Mouse (Mus musculus) hindbrain, postnatal 0 days (tissue): ENCODE results near the gene Foxm1. TPM values are rescaled to one million over a fixed set of nuclear protein-coding genes. Genes with fewer than 3 reads are reported as not detected.

Experiments used
- ATAC-seq: fragments of 200-750 bp; cut with Nextera tagmentation; 2 replicates; pipeline ENCODE4 v1.8.0; 2017; ENCODE audit warnings: mild to moderate bottlenecking, moderate TSS enrichment, moderate library complexity
- DNase-seq: peaks from one replicate; pipeline ENCODE4 v3.0.0-alpha.2; 2015; ENCODE audit warnings: low spot score
- H3K27ac ChIP-seq: fragments of 300-500 bp; sonication (generic); 2 replicates; pipeline ENCODE4 v1.5.1; 2014; ENCODE audit warnings: mild to moderate bottlenecking
- H3K27me3 ChIP-seq: fragments of 300-500 bp; sonication (generic); 2 replicates; pipeline ENCODE4 v1.6.1; 2014; ENCODE audit warnings: low read length, mixed read lengths; ENCODE audit not compliant: insufficient read depth
- H3K36me3 ChIP-seq: fragments of 300-500 bp; sonication (generic); 2 replicates; pipeline ENCODE4 v1.6.1; 2014; ENCODE audit warnings: low read length, mixed read lengths; ENCODE audit not compliant: insufficient read depth
- H3K4me1 ChIP-seq: fragments of 300-500 bp; sonication (generic); 2 replicates; pipeline ENCODE4 v1.6.1; 2014; ENCODE audit warnings: antibody characterized with exemption, low read length, mixed read lengths; ENCODE audit not compliant: insufficient read depth
- H3K4me2 ChIP-seq: fragments of 300-500 bp; sonication (generic); 2 replicates; pipeline ENCODE4 v1.6.1; 2014; ENCODE audit warnings: low read depth, mild to moderate bottlenecking, low read length, moderate library complexity, mixed read lengths
- H3K4me3 ChIP-seq: fragments of 300-500 bp; sonication (generic); 2 replicates; pipeline ENCODE4 v1.5.1; 2014; ENCODE audit warnings: low read length
- H3K9ac ChIP-seq: fragments of 300-500 bp; sonication (generic); replicated peaks from 2 replicates; pipeline ENCODE4 v1.6.1; 2014; ENCODE audit warnings: mild to moderate bottlenecking, low read length, moderate library complexity, mixed read lengths
- H3K9me3 ChIP-seq: fragments of 300-500 bp; sonication (generic); 2 replicates; pipeline ENCODE4 v1.6.1; 2016; ENCODE audit warnings: low read length, mixed read lengths
- CTCF ChIP-seq: IDR thresholded peaks from 2 replicates; pipeline ENCODE4 v1.5.1; 2016; ENCODE audit warnings: antibody characterized with exemption, control low read depth, low read depth
- WGBS: fragments of 180-500 bp; shearing (Covaris S2); extraction: QIAGEN DNeasy Blood & Tissue Kit; methylation state at CpG from one replicate; pipeline ENCODE4 v1.1.7; 2014; 5-methylcytosine and 5-hydroxymethylcytosine counted together
- polyA plus RNA-seq: library from polyadenylated mRNA; unstranded; fragments of >200 nt; fragmentation: Nextera tagmentation; extraction: Ambion mirVana; gene quantifications from 2 replicates; pipeline ENCODE4 v1.2.1, GENCODE M21; 2015
- total RNA-seq: library from RNA; depleted of rRNA; stranded (reverse); fragments of >200 nt; gene quantifications from 2 replicates; pipeline ENCODE4 v1.2.3, GENCODE M21; 2014; rRNA removed

Gene Foxm1
- total RNA-seq = 9.7 and 14.4 TPM in 2 replicates
- polyA plus RNA-seq = 7.2 and 7.5 TPM in 2 replicates

DNA sequence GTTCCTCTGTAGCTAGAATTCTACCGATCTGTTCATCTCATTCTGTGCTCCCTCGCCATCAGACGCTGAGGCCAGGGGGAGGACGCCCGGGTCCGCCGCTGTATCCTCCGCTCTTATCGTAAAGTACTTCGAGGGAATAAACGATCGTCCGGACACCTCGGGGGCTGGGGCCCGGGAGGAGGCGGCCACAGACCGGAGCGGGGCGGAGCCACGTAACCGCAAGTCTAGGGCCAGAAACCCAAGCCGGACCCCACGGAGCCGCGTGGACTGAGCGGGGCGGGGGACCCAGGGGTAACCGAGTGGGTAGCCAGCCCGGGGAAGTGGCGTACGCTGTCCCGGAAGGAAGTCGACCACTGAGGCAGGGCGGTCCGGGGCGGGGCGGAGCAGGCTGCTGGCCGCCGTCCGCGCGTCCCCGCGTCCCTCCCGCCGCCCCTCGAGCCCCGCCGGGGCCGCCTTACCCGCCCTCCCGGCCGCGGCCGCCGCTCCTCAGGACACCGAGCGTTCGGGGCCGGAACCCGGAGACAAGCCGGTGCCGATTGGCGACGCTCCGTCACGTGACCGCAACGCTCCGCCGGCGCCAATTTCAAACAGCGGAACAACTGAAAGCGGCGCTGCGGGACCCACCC lies at the start of gene Foxm1, which contains the start of gene Rhno1:
Gene Foxm1 (plus strand): TSS at position 587 of the 626 bp plus-strand sequence.
Gene Rhno1 (minus strand): TSS at position 531 of the 626 bp plus-strand sequence.
- WGBS = 1% methylated on average over 53 of the region's 76 CpGs
- no peaks in the 10 kb centered on the region for H3K9me3 ChIP-seq
- H3K4me1 ChIP-seq = no peaks in the 10 kb centered on the region
- peaks cover 4% of the 10 kb centered on the region; the same call in 1 of the 2 replicates for H3K36me3 ChIP-seq
- DNase-seq (peak; percentile 91), ATAC-seq (peak; percentile 86)
- H3K4me2 ChIP-seq = peak within 1 kb of the TSS; percentile 100
- no peak for TF ChIP-seq CTCF
- peak within 1 kb of the TSS; percentile 89 for H3K4me3 ChIP-seq
- peak within 1 kb of the TSS; percentile 75 for H3K9ac ChIP-seq
- no peaks in the 10 kb centered on the region for H3K27me3 ChIP-seq
- H3K27ac ChIP-seq = peak within 1 kb of the TSS; percentile 83

DNA sequence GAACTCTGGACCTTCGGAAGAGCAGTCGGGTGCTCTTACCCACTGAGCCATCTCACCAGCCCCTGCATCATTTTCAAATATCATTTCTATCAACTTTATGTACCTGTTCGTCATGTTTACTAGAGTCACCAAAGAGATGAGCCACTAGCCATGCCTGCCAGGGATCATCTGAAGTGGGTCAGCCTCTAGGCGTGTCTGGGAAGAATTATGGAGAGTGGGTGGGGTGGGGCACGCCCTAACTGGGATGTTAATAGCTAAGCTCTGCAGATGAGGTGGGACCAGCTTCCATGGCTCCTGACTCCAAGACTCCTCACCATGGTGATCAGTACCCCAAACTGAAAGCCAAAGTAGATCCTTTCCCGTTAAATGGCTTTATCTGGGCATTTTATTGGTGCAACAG lies 48.0 kb upstream of the Foxm1 start:
- no peak for TF ChIP-seq CTCF
- DNase-seq (no peak), ATAC-seq (no peak)
- Histone ChIP-seq H3K36me3 (no peaks in the 10 kb centered on the region), H3K27ac (no peak overlapping the region), H3K4me1 (no peaks in the 10 kb centered on the region), H3K4me3 (no peak overlapping the region), H3K9ac (no peak overlapping the region), H3K4me2 (no peak overlapping the region), H3K9me3 (no peaks in the 10 kb centered on the region), H3K27me3 (no peaks in the 10 kb centered on the region)
- WGBS = 92% methylated on average over 6 of the region's 6 CpGs

DNA sequence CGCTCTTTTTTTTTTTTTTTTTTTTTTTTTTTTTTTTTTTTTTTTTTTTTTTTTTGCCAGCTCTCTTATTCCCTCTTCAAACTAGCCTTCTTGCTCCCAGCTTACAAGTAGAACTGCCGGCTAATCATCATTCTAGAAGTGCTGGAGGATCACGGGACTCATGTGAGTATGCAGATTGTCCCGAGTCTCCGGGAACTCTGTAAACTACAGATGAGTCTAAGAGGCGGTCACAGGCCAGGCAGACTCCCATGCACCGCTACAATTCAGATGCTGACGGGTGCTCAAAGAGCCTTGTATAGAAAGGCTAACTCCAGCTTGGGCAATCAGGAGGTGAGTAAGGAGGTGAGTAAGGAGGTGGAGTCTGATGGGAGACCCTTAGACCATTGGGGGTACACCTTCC lies 47.2 kb upstream of the Foxm1 start:
- no peak for ATAC-seq
- WGBS = 81% methylated on average over 8 of the region's 8 CpGs
- no peaks in the 10 kb centered on the region for H3K27me3 ChIP-seq
- H3K4me3 ChIP-seq = no peak overlapping the region
- no peak overlapping the region for H3K9ac ChIP-seq
- H3K4me1 ChIP-seq = no peaks in the 10 kb centered on the region
- no peak for DNase-seq
- no peaks in the 10 kb centered on the region for H3K9me3 ChIP-seq
- no peak for TF ChIP-seq CTCF
- H3K36me3 ChIP-seq = no peaks in the 10 kb centered on the region
- no peak overlapping the region for H3K4me2 ChIP-seq
- no peak overlapping the region for H3K27ac ChIP-seq

DNA sequence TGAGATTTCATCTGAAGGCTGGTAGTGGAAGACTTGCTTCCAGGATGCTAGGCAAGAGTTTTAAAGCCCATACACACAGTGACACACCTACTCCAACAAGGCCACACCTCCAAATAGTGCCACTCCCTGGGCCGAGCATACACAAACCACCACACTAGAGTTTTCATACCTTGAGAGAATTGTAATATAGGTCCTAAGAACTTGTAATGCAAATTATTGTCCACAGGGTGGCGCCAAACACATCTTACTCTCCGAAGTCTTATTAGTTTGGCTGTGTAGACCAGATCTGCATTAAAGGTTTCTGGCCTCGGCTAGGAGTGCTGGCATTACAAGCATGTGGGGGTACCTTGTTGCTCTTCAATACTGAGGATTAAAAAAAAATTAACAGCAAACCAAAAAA lies 44.5 kb upstream of the Foxm1 start:
- Histone ChIP-seq H3K36me3 (peaks cover 20% of the 10 kb centered on the region), H3K9me3 (no peaks in the 10 kb centered on the region), H3K9ac (no peak overlapping the region), H3K4me2 (no peak overlapping the region), H3K27ac (no peak overlapping the region), H3K27me3 (no peaks in the 10 kb centered on the region), H3K4me3 (no peak overlapping the region), H3K4me1 (no peaks in the 10 kb centered on the region)
- ATAC-seq (peak; percentile 48; the same call in 1 of the 2 replicates), DNase-seq (peak; percentile 90)
- peak; percentile 80 for TF ChIP-seq CTCF
- 8% methylated on average over 4 of the region's 4 CpGs for WGBS

DNA sequence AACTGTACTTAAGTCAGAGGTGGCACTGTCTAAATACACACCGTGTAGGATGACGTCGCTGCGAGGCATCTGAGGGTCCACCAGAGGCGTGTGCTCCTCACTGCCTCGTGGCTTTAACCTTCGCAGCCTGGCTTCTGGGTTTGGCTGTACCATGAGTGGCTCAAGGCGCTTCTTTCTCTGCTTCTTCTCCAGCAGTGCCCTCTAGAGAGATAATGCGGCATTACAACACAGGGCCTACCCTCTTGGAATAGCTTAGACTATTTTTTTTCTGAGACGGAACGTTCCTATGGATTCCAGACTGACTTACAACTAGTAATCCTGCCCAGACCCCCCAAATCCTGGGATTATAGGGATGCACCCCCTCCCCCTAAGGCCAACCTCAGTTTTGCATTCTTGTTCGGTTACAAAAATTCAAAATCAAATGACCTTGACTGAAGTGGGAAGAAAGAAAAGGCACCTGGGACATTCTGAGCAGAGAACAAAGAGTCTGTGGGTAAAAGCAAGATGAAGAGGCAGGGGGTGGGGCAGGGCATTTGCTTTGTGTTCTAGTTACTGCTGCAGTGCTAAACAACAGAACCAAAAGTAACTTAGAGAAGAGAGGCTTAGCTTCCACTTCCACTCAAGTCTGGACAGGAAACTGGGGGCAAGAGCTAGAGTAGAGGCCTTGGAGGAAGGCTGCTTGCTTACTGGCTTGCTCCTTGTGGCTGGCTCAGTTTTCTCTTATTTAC lies 28.2 kb upstream of the Foxm1 start:
- no peak overlapping the region for H3K4me2 ChIP-seq
- H3K4me3 ChIP-seq = no peak overlapping the region
- ATAC-seq = peak; percentile 91
- H3K36me3 ChIP-seq = peaks cover 30% of the 10 kb centered on the region
- no peaks in the 10 kb centered on the region for H3K9me3 ChIP-seq
- DNase-seq = peak; percentile 90
- 19% methylated on average over 12 of the region's 12 CpGs for WGBS
- 0 out of 2 replicates have a peak, but pooled peaks cover 3% of the 10 kb centered on the region for H3K4me1 ChIP-seq
- peak; percentile 78 for TF ChIP-seq CTCF
- no peak overlapping the region for H3K9ac ChIP-seq
- H3K27ac ChIP-seq = no peak overlapping the region
- H3K27me3 ChIP-seq = no peaks in the 10 kb centered on the region

DNA sequence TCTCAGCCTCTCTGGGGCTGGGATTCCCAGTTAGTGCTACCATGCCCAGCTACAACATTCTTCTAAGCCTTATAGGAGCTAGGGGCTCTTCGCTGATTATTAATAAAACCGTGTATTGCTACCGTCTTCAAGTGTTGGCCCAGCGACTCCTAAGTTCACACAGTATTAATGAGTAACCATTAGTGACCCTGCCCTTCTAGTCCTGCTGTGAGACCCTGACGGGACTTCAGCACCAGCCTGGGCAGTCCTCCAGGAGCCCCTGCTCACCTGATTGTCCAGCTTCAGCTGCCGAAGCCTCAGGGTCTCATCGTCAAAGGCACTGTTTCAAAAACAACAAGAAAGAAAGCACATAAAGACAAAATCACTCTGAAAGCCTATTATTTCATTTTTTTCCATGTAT lies 25.3 kb upstream of the Foxm1 start:
- DNase-seq (no peak), ATAC-seq (no peak)
- H3K4me1 ChIP-seq = 0 out of 2 replicates have a peak, but pooled peaks cover 5% of the 10 kb centered on the region
- H3K4me3 ChIP-seq = no peak overlapping the region
- peaks cover 19% of the 10 kb centered on the region for H3K36me3 ChIP-seq
- H3K9ac ChIP-seq = no peak overlapping the region
- TF ChIP-seq CTCF = no peak
- WGBS = 72% methylated on average over 7 of the region's 7 CpGs
- H3K4me2 ChIP-seq = no peak overlapping the region
- H3K27me3 ChIP-seq = no peaks in the 10 kb centered on the region
- no peak overlapping the region for H3K27ac ChIP-seq
- H3K9me3 ChIP-seq = no peaks in the 10 kb centered on the region

DNA sequence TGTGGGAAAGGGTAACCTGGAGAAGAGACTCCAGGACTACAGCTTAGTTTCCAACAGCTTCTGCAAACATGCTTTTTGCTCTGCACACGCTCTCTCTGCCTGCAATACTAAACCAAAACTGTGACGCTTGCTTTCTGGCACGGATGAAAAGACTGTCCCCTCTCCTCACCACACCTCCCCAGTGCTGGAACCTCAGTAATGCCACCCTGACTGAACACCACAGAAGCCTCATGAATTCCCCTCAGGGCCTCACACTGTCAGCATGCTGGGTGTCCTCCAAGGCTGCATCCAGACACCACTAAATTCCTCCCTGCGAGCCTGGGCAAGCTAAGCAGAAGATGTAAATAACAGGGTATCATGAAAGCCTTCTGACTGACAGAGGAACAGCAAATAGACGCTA lies 23.9 kb upstream of the Foxm1 start:
- H3K4me2 ChIP-seq = no peak overlapping the region
- no peak overlapping the region for H3K4me3 ChIP-seq
- peak overlapping the region; percentile 12; the same call in 1 of the 2 replicates for H3K27ac ChIP-seq
- ATAC-seq = peak; percentile 52; the same call in 1 of the 2 replicates
- DNase-seq = peak; percentile 58
- H3K9me3 ChIP-seq = no peaks in the 10 kb centered on the region
- peaks cover 8% of the 10 kb centered on the region; the same call in 1 of the 2 replicates for H3K4me1 ChIP-seq
- H3K36me3 ChIP-seq = peaks cover 15% of the 10 kb centered on the region; the same call in 1 of the 2 replicates
- TF ChIP-seq CTCF = no peak
- WGBS = 17% methylated on average over 5 of the region's 5 CpGs
- H3K9ac ChIP-seq = no peak overlapping the region
- no peaks in the 10 kb centered on the region for H3K27me3 ChIP-seq
